Mouse (Mus musculus) mouse trophoblast stem cell (cell line): ENCODE measurements at regions not wholly inside any gene's neighbourhood (a gene's known extent, or its start where the extent isn't known, plus 50 kb on each side); places are given as distances from the start of the nearest gene placed in this dataset.
"Not testable (repeated sequence)": the region's sequence is repeated elsewhere in the genome, so short reads cannot be mapped to it uniquely, and the experiment has no call there.

Experiments used
- in situ Hi-C, 2 experiments: fragments of 300-500 bp; cut with MseI, MboI; formaldehyde crosslinking; loops; 2 replicates in 1 of 2; 3 replicates in 1 of 2; pipeline ENCODE4 v1.15.1; 2025

- in situ Hi-C loops, result loop anchor here in 1 of 2 experiments (25.0 kb wide), 1 partner anchor 883 kb away; the partner anchor contains the start of gene Osr1
Observed at GRCm38 (mm10) chr12:10445738-10446137, 55.2 kb downstream of the Rdh14 start.

DNA sequence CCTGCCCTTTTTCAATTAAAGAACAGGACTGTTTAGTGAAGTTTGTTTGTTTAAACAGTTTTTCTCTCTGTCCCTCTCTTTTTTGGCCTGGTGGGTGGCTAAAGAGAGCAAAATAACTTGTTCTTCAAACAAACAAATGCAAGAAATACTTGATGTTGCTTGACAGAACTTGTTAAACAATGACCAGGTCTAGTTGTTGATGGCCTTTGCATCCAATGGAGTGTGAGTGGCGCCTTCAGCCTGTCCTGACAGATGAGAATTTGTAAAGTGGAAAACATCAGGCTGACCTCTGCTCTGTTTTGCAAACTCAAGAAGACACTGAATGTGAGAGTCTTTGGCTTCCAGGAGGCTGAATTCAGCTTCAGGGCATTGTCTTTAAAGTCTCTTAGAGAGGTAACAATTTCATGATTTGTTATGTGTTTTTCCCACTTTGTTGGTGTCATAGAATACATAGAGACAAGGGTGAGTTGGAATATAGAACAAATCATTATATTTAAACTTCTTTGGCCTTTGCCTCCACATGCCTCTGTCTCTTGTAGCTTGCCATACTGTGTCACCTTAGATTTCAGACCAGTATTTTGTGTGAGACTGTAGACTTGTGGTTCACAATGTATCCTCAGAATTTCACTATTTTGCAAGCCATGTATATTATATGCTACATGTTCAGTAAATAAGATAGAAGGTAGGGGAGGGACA lies 67.5 kb downstream of the Rdh14 start:
- in situ Hi-C loops, result no loop called here

DNA sequence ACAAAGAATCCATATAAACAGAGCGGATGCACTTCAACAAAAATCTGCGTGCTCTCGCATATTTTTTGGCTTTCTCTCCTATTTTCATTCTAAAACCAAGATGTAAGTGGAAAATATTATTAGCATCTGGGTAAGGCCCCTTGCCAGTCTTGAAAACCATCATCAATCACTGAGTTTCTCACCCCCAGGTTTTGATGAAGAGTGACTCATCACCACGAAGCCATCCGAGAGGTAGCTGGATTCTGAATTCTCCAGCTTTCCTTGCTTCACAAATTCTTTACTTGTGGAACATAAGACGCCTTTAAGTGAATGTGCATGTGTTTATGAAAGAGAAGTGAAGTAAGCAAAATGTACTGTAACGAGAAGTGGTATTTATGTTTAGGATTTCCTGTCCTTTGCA lies 71.2 kb downstream of the Rdh14 start:
- in situ Hi-C loops, result no loop called here

DNA sequence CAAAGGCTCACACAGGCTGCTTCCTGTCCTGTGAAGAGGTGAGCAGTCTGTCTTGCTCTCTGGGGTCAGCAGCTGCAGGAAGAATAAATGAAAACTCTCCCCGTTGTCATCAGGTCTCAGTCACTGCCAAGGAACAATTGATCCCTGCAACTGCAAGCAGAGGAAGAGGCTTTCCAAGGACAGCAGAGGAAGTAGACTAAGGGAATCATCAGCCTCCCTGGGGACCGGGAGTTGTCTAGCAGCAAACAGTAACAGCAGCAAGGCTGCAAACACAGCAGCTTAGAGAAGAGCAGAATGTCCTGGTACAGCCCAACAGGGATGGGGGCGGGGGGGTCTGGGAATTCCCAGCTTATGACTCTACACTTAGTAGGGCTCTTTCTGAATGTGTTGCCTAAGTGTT lies 72.4 kb downstream of the Rdh14 start:
- in situ Hi-C loops, result no loop called here

- in situ Hi-C loops, result no loop called here
Observed at GRCm38 (mm10) chr12:10473986-10474385, 83.4 kb downstream of the Rdh14 start.

GRCm38 (mm10) chr12:10480781-10481180 lies 90.2 kb downstream of the Rdh14 start:
- in situ Hi-C loops, result no loop called here

- in situ Hi-C loops, result no loop called here
Observed at GRCm38 (mm10) chr12:10482294-10483010, 91.9 kb downstream of the Rdh14 start.

GRCm38 (mm10) chr12:10506721-10507120 lies 116.1 kb downstream of the Rdh14 start:
- in situ Hi-C loops, result no loop called here

DNA sequence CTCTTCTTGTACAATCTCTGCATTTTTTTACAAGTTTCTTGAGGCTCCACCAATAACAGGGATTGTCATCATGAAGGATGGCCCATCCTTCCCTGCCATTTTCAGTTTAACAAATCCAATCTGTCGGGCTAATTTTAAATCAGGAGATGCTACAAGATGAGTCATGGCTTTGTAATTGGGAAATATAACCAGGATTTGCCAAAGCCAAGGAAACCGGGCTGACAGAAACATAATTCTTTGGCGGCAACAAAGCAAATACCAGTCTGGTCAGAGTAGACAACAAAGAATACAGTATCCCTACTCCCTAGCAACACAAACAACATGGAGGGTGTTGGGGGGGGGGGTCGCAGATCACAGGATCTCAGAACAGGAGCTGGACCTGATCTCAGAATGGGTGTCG lies 123.0 kb downstream of the Rdh14 start:
- in situ Hi-C loops, result no loop called here

DNA sequence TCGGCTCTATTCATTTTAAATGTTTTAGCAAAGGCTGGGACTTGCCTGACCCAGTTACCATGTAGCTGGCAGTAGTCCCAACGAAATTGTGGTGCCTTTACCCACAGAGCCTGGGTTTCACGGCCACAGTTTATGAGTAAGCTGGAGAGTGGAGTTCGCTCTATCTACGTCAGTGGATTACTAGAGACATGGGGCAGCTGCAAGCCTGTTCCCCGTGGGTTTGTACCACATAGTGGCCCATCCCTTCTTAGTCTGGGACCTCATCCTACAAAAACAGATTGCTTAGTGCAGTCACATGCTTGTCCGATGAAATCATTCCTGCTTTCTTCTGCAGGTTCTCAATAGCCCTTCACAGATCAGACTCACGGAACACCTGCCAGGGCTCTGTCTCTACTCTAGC lies 123.7 kb downstream of the Rdh14 start:
- in situ Hi-C loops, result no loop called here

- in situ Hi-C loops, result no loop called here
Observed at GRCm38 (mm10) chr12:10524509-10525286, 134.1 kb downstream of the Rdh14 start.

- in situ Hi-C loops, result no loop called here
Observed at GRCm38 (mm10) chr12:10525934-10526333, 135.4 kb downstream of the Rdh14 start.

DNA sequence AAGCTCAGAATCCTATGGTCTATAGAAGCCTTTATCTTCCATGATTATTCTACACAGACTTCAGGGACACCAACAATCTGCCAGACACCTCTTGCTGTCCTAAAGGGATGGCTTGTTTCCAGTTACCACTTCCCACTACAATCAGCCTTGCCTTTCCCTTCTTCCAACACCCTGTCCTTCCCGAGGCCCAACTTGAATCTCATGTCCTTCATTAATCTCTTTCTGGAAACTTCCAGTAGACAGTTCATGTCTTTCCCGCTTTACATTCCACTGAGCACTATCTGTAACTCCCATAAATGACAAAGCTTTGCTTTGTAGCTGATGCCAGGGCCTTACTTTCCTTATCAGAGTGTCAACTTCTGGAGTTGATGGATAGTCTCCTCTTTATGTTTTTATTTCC lies 138.5 kb downstream of the Rdh14 start:
- in situ Hi-C loops, result no loop called here

- in situ Hi-C loops, result no loop called here
Observed at GRCm38 (mm10) chr12:10530996-10531395, 140.4 kb downstream of the Rdh14 start.

DNA sequence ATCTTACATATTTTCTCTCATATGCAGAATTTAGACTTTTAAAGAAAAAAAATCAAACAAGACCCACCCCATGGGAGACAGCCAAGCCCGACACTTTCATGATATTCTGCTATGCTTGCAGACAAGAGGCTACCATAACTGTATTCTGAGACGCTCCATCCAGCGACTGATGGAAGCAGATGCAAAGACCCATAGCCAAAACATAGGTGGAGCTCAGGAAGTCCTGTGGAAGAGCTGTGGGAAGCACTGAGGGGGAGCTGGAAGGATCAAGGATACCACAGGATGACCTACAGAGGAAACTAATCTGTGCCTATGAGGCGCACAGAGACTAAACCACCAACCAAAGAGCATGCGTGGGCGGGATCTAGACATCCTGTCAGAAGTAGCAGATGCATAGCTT lies 143.4 kb downstream of the Rdh14 start:
- in situ Hi-C loops, result no loop called here

- in situ Hi-C loops, result no loop called here
Observed at GRCm38 (mm10) chr12:10536239-10536638, 145.7 kb downstream of the Rdh14 start.

DNA sequence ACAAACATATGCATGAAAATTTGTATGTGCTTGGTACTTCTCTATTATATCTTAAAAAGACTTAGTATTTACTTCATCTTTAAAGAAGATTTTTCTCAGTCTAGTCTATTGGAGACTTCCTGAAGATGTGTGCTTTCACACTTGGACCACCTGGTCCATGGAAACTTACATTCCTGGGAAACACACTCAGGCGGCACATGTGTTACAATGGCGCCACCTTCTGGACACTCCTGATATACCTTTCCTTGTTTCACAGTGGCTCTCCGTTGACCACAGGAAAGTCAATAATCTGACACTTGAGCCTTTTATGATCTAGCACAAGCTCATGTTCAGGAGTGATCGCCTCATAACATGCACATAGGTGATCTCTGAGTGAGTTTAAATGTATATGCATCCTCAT lies 146.5 kb downstream of the Rdh14 start:
- in situ Hi-C loops, result no loop called here

- in situ Hi-C loops, result no loop called here
Observed at GRCm38 (mm10) chr12:10549481-10550201, 159.1 kb downstream of the Rdh14 start.

- in situ Hi-C loops, result not testable (repeated sequence)
Observed at GRCm38 (mm10) chr12:10554701-10555100, 164.1 kb downstream of the Rdh14 start.

DNA sequence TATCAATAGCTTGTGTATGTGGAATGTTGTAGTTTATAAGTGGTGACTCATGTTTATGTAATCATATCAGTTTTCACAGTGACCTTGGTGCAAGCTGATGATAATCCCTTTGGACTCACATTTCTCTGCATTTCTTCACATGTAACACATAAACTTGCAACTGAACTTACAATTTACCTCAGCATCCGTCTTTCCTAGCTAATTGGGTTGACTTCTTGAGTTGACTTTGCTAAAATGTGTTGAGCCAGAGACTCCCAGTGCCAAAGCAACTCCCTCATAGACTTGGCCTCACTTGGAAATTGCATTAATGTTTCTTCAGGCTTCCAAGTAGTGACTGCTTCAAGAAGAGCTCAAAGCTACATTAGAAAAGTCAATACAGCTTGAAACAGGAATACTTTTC lies 172.4 kb downstream of the Rdh14 start:
- in situ Hi-C loops, result no loop called here

DNA sequence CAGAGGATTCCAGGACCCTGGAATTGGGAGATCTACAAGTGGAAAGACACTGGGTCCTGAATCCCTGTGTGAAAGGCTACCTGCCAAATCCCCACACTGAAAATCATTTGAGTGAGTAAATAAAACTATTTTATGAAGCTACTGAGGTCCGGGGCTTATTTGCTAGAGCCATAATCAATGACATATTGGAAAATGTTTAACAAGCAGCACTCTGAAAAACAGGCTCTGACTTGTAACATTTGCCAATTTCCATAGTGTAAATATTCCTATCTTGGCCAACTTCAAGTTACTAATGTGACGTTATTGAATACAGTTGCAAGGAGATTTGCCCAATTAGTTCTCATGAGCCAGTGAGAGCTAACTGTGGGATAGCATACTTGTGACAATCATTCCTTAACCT lies 177.3 kb downstream of the Rdh14 start:
- in situ Hi-C loops, result no loop called here
